Mouse (Mus musculus): ENCODE data around the gene Prkcq.

Prkcq gene

GRCm38 (mm10) chr2:11171754-11172501 lies at the start of gene Prkcq:
Gene Prkcq (plus strand): TSS chr2:11172108.
- peak; percentile 17 to 48 for DNase-seq (ENCODE audit: low spot score in 2 of 2)

GRCm38 (mm10) chr2:11130881-11131280 lies 41.0 kb upstream of the Prkcq start:
- DNase-seq (ENCODE audit: low spot score in 2 of 2): no peak

GRCm38 (mm10) chr2:11135718-11136117 lies 36.2 kb upstream of the Prkcq start:
- no peak for DNase-seq (ENCODE audit: low spot score in 2 of 2)

- no peak for DNase-seq (ENCODE audit: low spot score in 2 of 2)
Observed at GRCm38 (mm10) chr2:11138076-11138475, 33.8 kb upstream of the Prkcq start.

GRCm38 (mm10) chr2:11139518-11140152 lies 32.3 kb upstream of the Prkcq start:
- DNase-seq (ENCODE audit: low spot score in 2 of 2): no peak

- no peak for DNase-seq (ENCODE audit: low spot score in 2 of 2)
Observed at GRCm38 (mm10) chr2:11140385-11140784, 31.5 kb upstream of the Prkcq start.

- no peak for DNase-seq (ENCODE audit: low spot score in 2 of 2)
Observed at GRCm38 (mm10) chr2:11149091-11149490, 22.8 kb upstream of the Prkcq start.

- no peak for DNase-seq (ENCODE audit: low spot score in 2 of 2)
Observed at GRCm38 (mm10) chr2:11150975-11151374, 20.9 kb upstream of the Prkcq start.

GRCm38 (mm10) chr2:11151655-11152323 lies 20.1 kb upstream of the Prkcq start:
- no peak for DNase-seq (ENCODE audit: low spot score in 2 of 2)

- no peak for DNase-seq (ENCODE audit: low spot score in 2 of 2)
Observed at GRCm38 (mm10) chr2:11159641-11160040, 12.3 kb upstream of the Prkcq start.

GRCm38 (mm10) chr2:11160696-11161095 lies 11.2 kb upstream of the Prkcq start:
- no peak for DNase-seq (ENCODE audit: low spot score in 2 of 2)

- no peak for DNase-seq (ENCODE audit: low spot score in 2 of 2)
Observed at GRCm38 (mm10) chr2:11161336-11161735, 10.6 kb upstream of the Prkcq start.

- no peak for DNase-seq (ENCODE audit: low spot score in 2 of 2)
Observed at GRCm38 (mm10) chr2:11162701-11163100, 9.2 kb upstream of the Prkcq start.

GRCm38 (mm10) chr2:11164170-11164569 lies 7.7 kb upstream of the Prkcq start:
- DNase-seq (ENCODE audit: low spot score in 2 of 2): no peak

- no peak for DNase-seq (ENCODE audit: low spot score in 2 of 2)
Observed at GRCm38 (mm10) chr2:11169721-11170335, 2.1 kb upstream of the Prkcq start.

- DNase-seq (ENCODE audit: low spot score in 2 of 2): peak in 1 of 2 experiments; percentile 14
Observed at GRCm38 (mm10) chr2:11172831-11173414, 1.0 kb downstream of the Prkcq start.

- no peak for DNase-seq (ENCODE audit: low spot score in 2 of 2)
Observed at GRCm38 (mm10) chr2:11173521-11173920, 1.6 kb downstream of the Prkcq start.

- DNase-seq (ENCODE audit: low spot score in 2 of 2): no peak
Observed at GRCm38 (mm10) chr2:11174101-11174500, 2.2 kb downstream of the Prkcq start.

- DNase-seq (ENCODE audit: low spot score in 2 of 2): no peak
Observed at GRCm38 (mm10) chr2:11177880-11178279, 6.0 kb downstream of the Prkcq start.

GRCm38 (mm10) chr2:11181510-11181909 lies 9.6 kb downstream of the Prkcq start:
- DNase-seq (ENCODE audit: low spot score in 2 of 2): no peak

GRCm38 (mm10) chr2:11182096-11182495 lies 10.2 kb downstream of the Prkcq start:
- no peak for DNase-seq (ENCODE audit: low spot score in 2 of 2)

GRCm38 (mm10) chr2:11183991-11184390 lies 12.1 kb downstream of the Prkcq start:
- DNase-seq (ENCODE audit: low spot score in 2 of 2): no peak

Data from frontal cortex, postnatal 10 days (tissue).